Mouse (Mus musculus) testis, postnatal 14 days (tissue): ENCODE results near the gene Rnf146.
A peak's percentile ranks its signal among the peaks of the same experiment; 100 is the strongest.
"Not testable (repeated sequence)": the region's sequence is repeated elsewhere in the genome, so short reads cannot be mapped to it uniquely, and the experiment has no call there.

Experiments used
- DNase-seq: peaks from one replicate; pipeline ENCODE4 v3.0.0; 2021; ENCODE audit warnings: low spot score

The Rnf146 gene

GRCm38 (mm10) chr10:29362197-29362900, at the start of gene Rnf146:
Rnf146 (minus strand) TSS chr10:29362442.
- no peak for DNase-seq

- DNase-seq = no peak
Measured at GRCm38 (mm10) chr10:29402656-29403268, 40.5 kb upstream of the Rnf146 start.

GRCm38 (mm10) chr10:29394890-29395289, 32.6 kb upstream of the Rnf146 start:
- DNase-seq = not testable (repeated sequence)

- DNase-seq = no peak
Measured at GRCm38 (mm10) chr10:29381558-29381957, 19.3 kb upstream of the Rnf146 start.

GRCm38 (mm10) chr10:29374065-29374464, 11.8 kb upstream of the Rnf146 start:
- DNase-seq = no peak

GRCm38 (mm10) chr10:29361464-29362196, 612 bp downstream of the Rnf146 start:
- peak; percentile 88 for DNase-seq

GRCm38 (mm10) chr10:29361095-29361463, 1.2 kb downstream of the Rnf146 start:
- no peak for DNase-seq

GRCm38 (mm10) chr10:29354183-29354582, 8.1 kb downstream of the Rnf146 start:
- DNase-seq = no peak

GRCm38 (mm10) chr10:29352575-29352974, 9.7 kb downstream of the Rnf146 start:
- no peak for DNase-seq

GRCm38 (mm10) chr10:29351420-29351819, 10.8 kb downstream of the Rnf146 start:
- no peak for DNase-seq

GRCm38 (mm10) chr10:29346638-29347037, 15.6 kb downstream of the Rnf146 start:
- DNase-seq = no peak

- DNase-seq = no peak
Measured at GRCm38 (mm10) chr10:29344232-29344631, 18.0 kb downstream of the Rnf146 start.

- DNase-seq = no peak
Measured at GRCm38 (mm10) chr10:29338355-29339056, 23.7 kb downstream of the Rnf146 start.

GRCm38 (mm10) chr10:29333836-29334235, 28.4 kb downstream of the Rnf146 start:
- DNase-seq = no peak

- no peak for DNase-seq
Measured at GRCm38 (mm10) chr10:29324817-29325216, 37.4 kb downstream of the Rnf146 start.

- no peak for DNase-seq
Measured at GRCm38 (mm10) chr10:29313905-29314304, 48.3 kb downstream of the Rnf146 start.

- DNase-seq = peak; percentile 88
Measured at GRCm38 (mm10) chr10:29313064-29313638, 49.1 kb downstream of the Rnf146 start, which contains the start of gene Echdc1. Echdc1 (plus strand) TSS chr10:29313166.

- DNase-seq = no peak
Measured at GRCm38 (mm10) chr10:29311480-29312219, 50.6 kb downstream of the Rnf146 start.

- no peak for DNase-seq
Measured at GRCm38 (mm10) chr10:29302230-29302629, 60.0 kb downstream of the Rnf146 start.
